Mouse (Mus musculus): ENCODE results near the gene Slc10a6. TPM values are rescaled to one million over a fixed set of nuclear protein-coding genes. Genes with fewer than 3 reads are reported as not detected.

Slc10a6 gene
- 0.18 and 0.39 TPM in 2 replicates for polyA plus RNA-seq (2015; fragmentation: Nextera tagmentation; extraction: Ambion mirVana)

DNA sequence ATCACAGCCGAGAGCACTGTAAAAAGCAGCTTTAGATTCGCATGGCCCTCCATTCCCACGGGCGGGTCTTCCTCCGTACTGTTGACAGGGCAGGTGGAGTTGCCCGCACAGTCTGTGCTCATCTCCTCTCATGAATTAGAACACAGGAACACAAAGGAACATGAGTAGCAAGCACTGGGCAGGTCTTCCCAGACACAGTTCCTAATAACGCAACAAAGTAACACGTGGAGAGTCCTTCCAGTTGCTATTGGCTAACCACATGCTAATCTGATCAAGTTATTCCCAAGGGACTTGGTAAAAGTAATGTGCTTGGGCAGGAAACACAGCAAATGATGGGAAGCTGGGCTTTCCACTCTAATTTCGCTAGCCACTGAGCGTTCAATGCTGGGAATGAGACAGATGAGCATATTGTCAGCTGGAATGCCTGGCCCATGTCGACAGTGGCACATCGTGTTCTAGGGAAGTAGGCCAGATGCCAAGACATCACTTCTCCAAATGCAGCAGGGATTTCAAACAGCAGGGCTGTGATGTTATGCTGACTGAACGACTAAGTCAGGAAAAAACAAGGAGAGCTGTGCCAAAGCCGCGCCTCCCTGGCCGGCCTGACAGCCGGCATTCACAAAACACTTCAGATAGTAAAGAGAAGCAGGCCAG is at the start of gene Slc10a6:
Slc10a6 (minus strand) TSS at position 293 of the 654 bp plus-strand sequence.

DNA sequence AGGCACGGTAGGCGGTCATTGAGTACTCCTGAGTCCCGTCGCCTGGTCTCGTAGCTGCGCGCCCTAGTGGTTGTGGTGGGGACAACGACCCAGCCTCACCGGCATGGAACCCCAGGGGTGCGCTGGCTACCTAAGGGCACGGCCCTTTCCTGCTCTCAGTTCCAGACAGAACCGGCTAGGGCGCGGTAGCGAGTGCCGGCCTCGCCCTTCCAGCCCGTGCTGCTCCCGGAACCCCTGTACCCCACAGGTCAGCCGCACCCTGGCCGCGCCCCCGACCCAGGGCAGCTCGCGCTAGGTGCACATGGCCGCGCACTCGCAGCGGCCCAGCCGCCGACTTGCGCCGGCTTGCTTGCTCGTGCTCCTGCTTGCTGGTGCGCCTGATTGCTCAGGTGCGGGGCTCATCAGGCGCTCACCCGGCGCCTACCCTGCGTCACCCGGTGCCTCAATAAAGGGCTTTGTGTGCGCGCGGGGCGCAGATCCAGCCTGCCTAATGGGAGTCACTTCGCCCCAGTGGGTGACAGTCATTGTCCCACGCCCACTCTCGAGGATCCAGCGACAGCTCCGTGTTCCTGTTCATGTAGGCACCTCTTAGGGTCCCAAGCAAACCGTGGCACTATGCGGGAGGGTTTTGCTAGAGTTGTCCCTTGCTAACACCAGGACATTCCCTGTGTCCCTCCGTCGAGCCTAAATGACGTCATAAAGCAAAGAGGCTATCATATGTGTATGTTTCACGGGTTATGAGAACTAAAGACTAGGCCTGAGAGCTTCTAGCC is 26.3 kb upstream of the Slc10a6 start, which contains the start of gene 1700016H13Rik:
1700016H13Rik (minus strand) TSS at position 665 of the 773 bp plus-strand sequence.

Other genes starting within 250 kb of the Slc10a6 start
- 2.9 and 3.1 TPM in 2 replicates for gene Ptpn13, start 204.2 kb downstream of the Slc10a6 start, polyA plus RNA-seq (2015; fragmentation: Nextera tagmentation; extraction: Ambion mirVana)
- gene 1700016H13Rik, start 26.6 kb upstream of the Slc10a6 start, polyA plus RNA-seq (2015; fragmentation: Nextera tagmentation; extraction: Ambion mirVana), result 0.10 TPM in 1 of 2 replicates, not detected in the other
- gene Aff1, start 63.0 kb upstream of the Slc10a6 start, polyA plus RNA-seq (2015; fragmentation: Nextera tagmentation; extraction: Ambion mirVana), result 1.4 and 1.6 TPM in 2 replicates

All from neural tube, postnatal 0 days (tissue).